Mouse (Mus musculus) stomach, embryonic 14.5 days (tissue): ENCODE data around the gene Rusc2. TPM values are rescaled to one million over a fixed set of nuclear protein-coding genes. Genes with fewer than 3 reads are reported as not detected.
A peak's percentile ranks its signal among the peaks of the same experiment; 100 is the strongest.

Source experiments
- ATAC-seq: fragments of 200-750 bp; cut with Nextera tagmentation; 2 replicates; pipeline ENCODE4 v1.8.0; 2017; ENCODE audit warnings: low read depth, moderate TSS enrichment; ENCODE audit not compliant: insufficient number of reproducible peaks, insufficient read depth, low FRiP score
- H3K27ac ChIP-seq: fragments of 300-500 bp; sonication (generic); 2 replicates; pipeline ENCODE4 v1.5.1; 2014; ENCODE audit warnings: mild to moderate bottlenecking, low read length, moderate library complexity, mixed read lengths
- H3K27me3 ChIP-seq: fragments of 300-500 bp; sonication (generic); 2 replicates; pipeline ENCODE4 v1.6.1; 2014; ENCODE audit warnings: low read length, control low read depth, mixed read lengths; ENCODE audit not compliant: control insufficient read depth, insufficient read depth
- H3K36me3 ChIP-seq: fragments of 300-500 bp; sonication (generic); 2 replicates; pipeline ENCODE4 v1.6.1; 2014; ENCODE audit warnings: mild to moderate bottlenecking, control low read depth, low read length, moderate library complexity, mixed read lengths; ENCODE audit not compliant: control insufficient read depth, insufficient read depth
- H3K4me1 ChIP-seq: fragments of 300-500 bp; sonication (generic); 2 replicates; pipeline ENCODE4 v1.6.1; 2014; ENCODE audit warnings: low read length, control low read depth, mixed read lengths; ENCODE audit not compliant: control insufficient read depth, insufficient read depth
- H3K4me2 ChIP-seq: fragments of 300-500 bp; sonication (generic); replicated peaks from 2 replicates; pipeline ENCODE4 v1.6.1; 2014; ENCODE audit warnings: low read depth, low read length, control low read depth
- H3K4me3 ChIP-seq: fragments of 300-500 bp; sonication (generic); 2 replicates; pipeline ENCODE4 v1.5.1; 2014; ENCODE audit warnings: low read depth, low read length, control low read depth
- H3K9ac ChIP-seq: fragments of 300-500 bp; sonication (generic); replicated peaks from 2 replicates; pipeline ENCODE4 v1.6.1; 2014; ENCODE audit warnings: low read depth, mild to moderate bottlenecking, control low read depth, low read length, moderate library complexity, mixed read lengths
- H3K9me3 ChIP-seq: fragments of 300-500 bp; sonication (generic); 2 replicates; pipeline ENCODE4 v1.6.1; 2016; ENCODE audit warnings: low read depth, low read length, control low read depth; ENCODE audit not compliant: control insufficient read depth
- WGBS: fragments of 180-500 bp; shearing (Covaris S2); extraction: QIAGEN DNeasy Blood & Tissue Kit; methylation state at CpG from one replicate; pipeline ENCODE4 v1.1.7; 2014; 5-methylcytosine and 5-hydroxymethylcytosine counted together
- polyA plus RNA-seq: library from polyadenylated mRNA; unstranded; fragments of >200 nt; fragmentation: Nextera tagmentation; extraction: Ambion mirVana; gene quantifications from 2 replicates; pipeline ENCODE4 v1.2.1, GENCODE M21; 2014

Rusc2 gene
- polyA plus RNA-seq, 1 experiment from 2014 or later: 12.4 TPM

DNA sequence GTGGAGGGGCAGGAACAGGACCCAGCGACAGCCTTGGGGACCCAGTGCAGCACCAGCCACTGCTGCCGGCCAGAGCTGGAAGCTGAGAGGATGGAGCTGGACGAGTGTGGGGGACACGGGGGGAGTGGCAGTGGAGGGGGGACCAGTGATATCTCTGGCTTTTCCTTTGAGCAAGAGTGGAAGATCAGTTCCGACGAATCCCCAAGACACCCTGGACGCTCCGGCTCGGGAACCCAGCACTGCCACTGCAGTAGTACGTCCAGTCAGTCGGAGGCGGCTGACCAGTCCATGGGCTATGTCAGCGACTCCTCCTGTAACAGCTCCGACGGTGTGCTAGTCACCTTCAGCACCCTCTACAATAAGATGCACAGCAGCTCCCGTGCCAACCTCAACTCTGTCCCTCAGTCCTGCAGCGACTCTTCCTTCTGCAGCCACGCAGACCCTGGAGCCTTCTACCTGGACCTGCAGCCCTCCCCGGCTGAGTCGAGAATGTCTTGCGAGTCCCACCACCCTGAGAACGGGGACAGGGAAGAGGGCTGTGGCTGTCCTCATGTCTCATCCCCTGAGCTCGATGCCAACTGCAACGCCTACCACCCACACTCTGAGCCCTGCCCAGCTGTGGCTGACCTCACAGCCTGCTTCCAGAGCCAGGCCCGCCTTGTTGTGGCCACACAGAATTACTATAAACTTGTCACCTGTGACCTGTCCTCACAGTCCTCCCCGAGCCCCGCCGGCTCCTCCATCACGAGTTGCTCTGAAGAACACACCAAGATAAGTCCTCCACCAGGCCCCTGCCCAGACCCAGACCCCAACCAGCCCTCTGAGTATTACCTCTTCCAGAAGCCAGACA, 33.7 kb downstream of the Rusc2 start:
- Histone ChIP-seq H3K27me3 (no peaks in the 10 kb centered on the region), H3K4me1 (no peaks in the 10 kb centered on the region), H3K27ac (no peak overlapping the region), H3K9me3 (no peaks in the 10 kb centered on the region), H3K4me2 (no peak overlapping the region), H3K36me3 (peaks cover 15% of the 10 kb centered on the region; the same call in 1 of the 2 replicates), H3K9ac (no peak overlapping the region), H3K4me3 (no peak overlapping the region)
- WGBS: 90% methylated on average over 29 of the region's 29 CpGs
- no peak for ATAC-seq

DNA sequence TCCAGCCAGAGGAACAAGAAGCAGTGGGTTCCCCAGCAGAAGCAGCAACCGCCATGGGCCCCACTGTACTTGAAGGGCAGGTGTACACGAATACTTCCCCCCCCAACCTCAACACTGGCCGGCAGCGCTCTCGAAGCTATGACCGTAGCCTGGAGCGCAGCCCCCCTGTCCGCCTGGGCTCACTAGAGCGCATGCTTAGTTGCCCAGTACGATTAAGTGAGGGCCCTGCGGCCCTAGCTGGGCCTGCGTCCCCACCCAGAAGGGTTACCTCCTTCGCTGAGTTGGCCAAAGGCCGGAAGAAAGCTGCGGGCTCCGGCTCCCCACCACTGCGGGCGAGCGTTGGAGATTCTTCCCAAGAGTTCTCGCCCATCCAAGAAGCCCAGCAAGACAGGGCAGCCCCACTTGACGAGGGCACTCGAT, 34.3 kb downstream of the Rusc2 start:
- no peak for ATAC-seq
- WGBS: 92% methylated on average over 22 of the region's 22 CpGs
- Histone ChIP-seq H3K27ac (no peak overlapping the region), H3K4me2 (no peak overlapping the region), H3K4me3 (no peak overlapping the region), H3K36me3 (peaks cover 15% of the 10 kb centered on the region; the same call in 1 of the 2 replicates), H3K9ac (no peak overlapping the region), H3K27me3 (no peaks in the 10 kb centered on the region), H3K9me3 (no peaks in the 10 kb centered on the region), H3K4me1 (no peaks in the 10 kb centered on the region)

DNA sequence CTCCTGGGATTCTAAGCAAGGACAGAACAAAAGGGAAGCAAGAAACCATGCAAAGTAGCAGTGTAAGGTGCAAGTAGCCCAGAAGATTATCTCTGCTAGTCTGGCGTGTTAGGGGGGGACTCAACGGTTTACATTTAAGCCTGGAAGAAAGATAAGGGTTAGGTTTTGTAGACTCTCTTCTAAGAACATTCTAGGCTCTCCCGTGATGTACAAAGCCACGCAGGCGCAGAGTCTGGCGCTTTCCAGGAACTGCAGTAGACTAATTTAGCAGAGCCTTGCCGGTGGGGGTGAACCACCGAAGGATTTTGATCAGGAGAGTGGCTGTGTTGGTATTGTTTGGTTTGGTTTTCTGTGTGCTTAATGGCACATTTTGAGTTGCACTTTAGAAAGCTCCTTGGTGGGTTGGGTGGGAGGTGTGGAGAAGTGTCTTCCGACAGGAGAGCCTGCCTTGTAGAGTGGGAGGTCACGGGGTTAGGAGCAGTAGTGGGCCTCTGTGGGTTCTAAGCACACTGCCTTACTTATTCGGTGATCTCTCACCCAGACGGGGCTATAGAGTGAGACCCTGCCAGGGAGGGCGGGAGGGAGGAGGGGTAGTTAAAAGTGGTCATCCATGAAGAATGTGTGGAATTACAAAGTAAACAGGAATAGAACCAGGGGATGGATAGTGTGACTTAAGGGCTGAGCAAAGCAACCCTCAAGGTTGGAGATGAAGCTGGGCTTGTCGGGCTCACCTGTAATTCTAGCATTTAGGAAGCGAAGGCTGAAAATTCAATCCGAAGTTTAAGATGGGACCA, 35.7 kb downstream of the Rusc2 start:
- Histone ChIP-seq H3K36me3 (peaks cover 22% of the 10 kb centered on the region), H3K4me2 (no peak overlapping the region), H3K27me3 (no peaks in the 10 kb centered on the region), H3K4me1 (no peaks in the 10 kb centered on the region), H3K9ac (no peak overlapping the region), H3K9me3 (no peaks in the 10 kb centered on the region), H3K4me3 (no peak overlapping the region), H3K27ac (no peak overlapping the region)
- 65% methylated on average over 16 of the region's 16 CpGs for WGBS
- ATAC-seq: no peak

DNA sequence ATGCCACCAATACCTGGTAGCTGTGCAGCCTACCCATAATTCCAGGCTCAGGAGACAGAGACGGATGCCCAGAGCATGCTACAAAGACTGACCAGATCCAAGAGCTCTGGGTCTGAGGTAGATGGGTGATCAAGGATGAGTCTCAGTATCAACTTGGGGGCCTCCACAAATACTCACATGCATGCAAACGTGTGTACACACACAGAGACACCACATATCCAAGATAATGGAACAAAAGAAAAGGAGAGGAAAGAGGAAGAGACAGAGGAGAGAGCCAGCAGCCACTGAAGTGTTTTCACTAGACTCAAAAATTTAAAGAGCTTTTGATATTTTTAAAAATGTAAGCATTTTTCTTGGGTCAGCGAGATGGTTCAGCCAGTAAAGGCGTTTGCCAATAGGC, 36.7 kb downstream of the Rusc2 start:
- Histone ChIP-seq H3K9me3 (no peaks in the 10 kb centered on the region), H3K4me1 (no peaks in the 10 kb centered on the region), H3K27ac (no peak overlapping the region), H3K36me3 (peaks cover 30% of the 10 kb centered on the region), H3K4me2 (no peak overlapping the region), H3K27me3 (no peaks in the 10 kb centered on the region), H3K4me3 (no peak overlapping the region), H3K9ac (no peak overlapping the region)
- no peak for ATAC-seq
- 65% methylated on average over 4 of the region's 4 CpGs for WGBS

DNA sequence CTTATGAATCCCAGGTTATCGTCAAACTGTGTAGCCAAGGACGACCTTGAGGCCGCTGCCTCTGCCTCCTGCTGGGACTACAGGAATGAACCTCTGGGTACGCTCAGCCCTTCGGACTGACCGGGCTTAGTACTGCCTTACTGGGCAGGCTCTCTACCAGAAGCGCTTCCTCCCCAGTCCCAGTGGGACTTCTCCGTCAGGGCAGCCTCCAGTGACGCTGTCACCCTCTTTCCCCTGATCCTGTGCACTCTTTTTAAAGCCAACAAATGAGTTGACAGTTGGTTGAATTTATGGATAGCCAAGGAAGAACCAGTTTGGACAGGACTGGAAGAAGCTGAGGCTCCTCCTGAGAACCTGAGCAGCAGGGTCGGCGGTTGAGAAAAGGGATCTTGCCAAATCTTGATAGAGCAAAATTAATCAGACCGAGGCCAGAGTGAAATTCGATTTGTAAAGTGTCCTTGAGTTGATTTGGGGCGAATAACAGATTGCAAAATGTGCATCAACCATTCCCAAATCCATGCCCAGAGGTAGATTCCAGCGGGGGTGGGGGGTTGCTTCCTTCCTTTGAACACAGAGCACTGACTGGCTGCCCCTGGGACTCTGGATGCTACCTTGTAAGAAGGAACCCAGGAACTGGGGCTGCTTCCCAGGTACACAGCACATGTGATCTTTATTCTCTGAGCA, 37.3 kb downstream of the Rusc2 start:
- ATAC-seq: no peak
- peaks cover 37% of the 10 kb centered on the region for H3K36me3 ChIP-seq
- H3K27ac ChIP-seq: no peak overlapping the region

DNA sequence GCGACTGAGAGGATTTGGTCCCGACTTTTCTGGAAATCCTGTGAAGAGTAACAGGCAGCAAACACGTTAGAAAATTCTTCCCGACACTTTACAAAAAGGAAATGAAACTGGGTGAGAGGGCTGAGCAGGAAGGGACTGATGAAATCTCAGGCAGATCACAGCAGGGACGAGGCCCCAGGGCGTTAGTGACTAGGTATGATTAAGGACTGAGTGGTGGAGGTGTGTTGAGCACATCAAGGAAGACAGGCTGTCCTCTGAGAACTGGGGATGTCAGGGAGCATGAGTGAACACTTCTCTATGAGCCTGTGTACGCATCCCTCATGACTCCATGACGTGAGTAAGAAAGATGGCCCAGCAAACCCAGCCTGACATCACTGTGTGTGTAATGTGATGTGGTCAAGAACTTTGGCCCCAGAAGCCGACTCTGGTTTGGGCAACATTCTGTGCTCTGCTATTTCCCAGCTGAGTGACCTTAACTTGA, 38.1 kb downstream of the Rusc2 start:
- WGBS: 67% methylated on average over 9 of the region's 9 CpGs
- Histone ChIP-seq H3K9ac (no peak overlapping the region), H3K4me2 (no peak overlapping the region), H3K27me3 (peaks cover 6% of the 10 kb centered on the region; the same call in 1 of the 2 replicates), H3K4me3 (no peak overlapping the region), H3K27ac (no peak overlapping the region), H3K36me3 (peaks cover 42% of the 10 kb centered on the region), H3K4me1 (no peaks in the 10 kb centered on the region), H3K9me3 (no peaks in the 10 kb centered on the region)
- ATAC-seq: no peak

More for the DNA sequence above, 37.3 kb downstream of the Rusc2 start:
- Histone ChIP-seq H3K27me3 (no peaks in the 10 kb centered on the region; the same call in 1 of the 2 replicates), H3K4me2 (no peak overlapping the region), H3K4me3 (no peak overlapping the region), H3K9me3 (no peaks in the 10 kb centered on the region), H3K4me1 (no peaks in the 10 kb centered on the region), H3K9ac (no peak overlapping the region)
- 70% methylated on average over 15 of the region's 15 CpGs for WGBS

DNA sequence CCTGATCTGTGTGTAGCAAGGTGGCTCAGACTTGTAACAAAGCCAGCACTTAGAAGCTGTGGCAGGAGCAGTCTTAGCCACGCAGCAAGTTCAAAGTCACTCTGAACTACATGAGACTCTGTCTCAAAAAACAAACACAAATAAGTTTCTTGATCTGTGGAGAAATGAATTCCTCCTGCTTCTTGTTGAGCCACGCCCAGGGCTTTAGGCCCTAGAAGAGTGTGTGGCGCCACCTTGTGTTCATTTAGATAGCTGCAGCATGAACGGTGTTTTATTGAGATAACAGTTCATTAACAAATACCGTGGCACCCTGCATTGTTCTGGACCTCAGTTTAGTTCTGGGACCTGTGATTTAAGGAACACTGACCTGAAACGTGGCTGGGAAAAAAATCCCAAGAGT, 38.5 kb downstream of the Rusc2 start:
- H3K9me3 ChIP-seq: no peaks in the 10 kb centered on the region
- 5% methylated on average over 6 of the region's 6 CpGs for WGBS
- ATAC-seq: 0 out of 2 replicates have a peak, but pooled peaks have one; percentile 21
- H3K4me3 ChIP-seq: no peak overlapping the region
- no peak overlapping the region for H3K4me2 ChIP-seq
- peaks cover 46% of the 10 kb centered on the region for H3K36me3 ChIP-seq
- H3K27me3 ChIP-seq: peaks cover 7% of the 10 kb centered on the region; the same call in 1 of the 2 replicates
- H3K4me1 ChIP-seq: no peaks in the 10 kb centered on the region
- no peak overlapping the region for H3K27ac ChIP-seq
- no peak overlapping the region for H3K9ac ChIP-seq

DNA sequence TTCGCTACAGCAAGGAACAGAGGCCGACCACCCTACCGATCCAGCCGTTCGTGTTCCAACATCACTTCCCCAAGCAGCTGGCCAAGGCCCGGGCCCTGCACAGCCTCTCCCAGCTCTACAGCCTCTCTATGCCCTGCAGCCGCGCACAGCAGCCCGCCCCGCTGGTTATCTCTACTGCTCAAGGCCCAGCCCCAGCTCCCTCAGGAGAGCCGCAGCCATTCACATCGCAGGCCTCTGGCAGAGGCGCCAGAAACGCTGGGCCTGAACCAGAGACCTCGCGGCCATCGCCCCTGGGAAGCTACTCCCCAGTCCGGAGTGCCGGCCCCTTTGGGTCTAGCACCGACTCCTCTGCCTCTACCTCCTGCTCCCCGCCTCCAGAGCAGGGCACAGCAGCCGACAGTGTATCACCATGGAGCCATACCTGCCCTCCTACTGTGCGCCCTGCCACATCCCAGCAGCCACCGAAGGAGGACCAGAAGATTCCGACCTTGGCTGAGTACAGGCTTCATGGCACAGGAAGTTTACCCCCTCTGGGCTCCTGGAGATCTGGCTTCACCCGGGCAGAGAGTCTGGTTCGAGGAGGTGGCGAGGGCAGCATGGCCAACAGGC, 40.0 kb downstream of the Rusc2 start:
- H3K9ac ChIP-seq: no peak overlapping the region
- no peak overlapping the region for H3K27ac ChIP-seq
- no peak overlapping the region for H3K4me3 ChIP-seq
- no peak overlapping the region for H3K4me2 ChIP-seq
- peaks cover 15% of the 10 kb centered on the region; the same call in 1 of the 2 replicates for H3K27me3 ChIP-seq
- H3K9me3 ChIP-seq: no peaks in the 10 kb centered on the region
- 79% methylated on average over 28 of the region's 28 CpGs for WGBS
- peaks cover 43% of the 10 kb centered on the region for H3K36me3 ChIP-seq
- no peak for ATAC-seq
- no peaks in the 10 kb centered on the region; the same call in 1 of the 2 replicates for H3K4me1 ChIP-seq
